Mouse (Mus musculus) brain, adult 10 weeks (tissue): ENCODE data around the gene Ntmt1. TPM values are rescaled to one million over a fixed set of nuclear protein-coding genes. Genes with fewer than 3 reads are reported as not detected.

ENCODE experiments used
- polyA plus RNA-seq: library from polyadenylated mRNA; stranded (reverse); fragments of 350-450 nt; fragmentation: Illumina TruSeq; extraction: RNeasy Lipid Tissue Mini Kit (QIAGEN cat#74804); gene quantifications from one replicate; pipeline ENCODE4 v1.2.3, GENCODE M21; 2015; ENCODE audit warnings: low read depth, low replicate concordance

The Ntmt1 gene
- 39.7 TPM for polyA plus RNA-seq

GRCm38 (mm10) chr2:30807648-30808295 lies at the start of gene Ntmt1:
Gene Ntmt1 (plus strand): TSS chr2:30807826.

GRCm38 (mm10) chr2:30803604-30804003 lies 4.0 kb upstream of the Ntmt1 start, which contains the start of gene 1700001O22Rik:
Gene 1700001O22Rik (minus strand): TSS chr2:30803661.

GRCm38 (mm10) chr2:30830283-30830795 lies 22.7 kb downstream of the Ntmt1 start, which contains the start of gene Asb6:
Gene Asb6 (minus strand): TSS chr2:30830333.

GRCm38 (mm10) chr2:30834373-30835022 lies 26.9 kb downstream of the Ntmt1 start, which contains the start of gene Prrx2:
Gene Prrx2 (plus strand): TSS chr2:30834972.

Other genes starting within 250 kb of the Ntmt1 start
- 4.4 TPM for gene Cstad, start 212.8 kb upstream of the Ntmt1 start, polyA plus RNA-seq
- gene 1700001O22Rik, start 4.2 kb upstream of the Ntmt1 start, polyA plus RNA-seq, result 7.1 TPM
- 29.0 TPM for gene Asb6, start 22.5 kb downstream of the Ntmt1 start, polyA plus RNA-seq
- 1.1 TPM for gene Prrx2, start 27.1 kb downstream of the Ntmt1 start, polyA plus RNA-seq
- 5.0 TPM for gene Ptges, start 122.0 kb downstream of the Ntmt1 start, polyA plus RNA-seq
- gene Tor1b, start 145.1 kb downstream of the Ntmt1 start, polyA plus RNA-seq, result 29.3 TPM
- 57.1 TPM for gene Tor1a, start 160.1 kb downstream of the Ntmt1 start, polyA plus RNA-seq
- 85.4 TPM for gene BC005624, start 174.4 kb downstream of the Ntmt1 start, polyA plus RNA-seq
- 42.2 TPM for gene Usp20, start 174.5 kb downstream of the Ntmt1 start, polyA plus RNA-seq